Mouse (Mus musculus): ENCODE results near the gene Smpd2. TPM values are rescaled to one million over a fixed set of nuclear protein-coding genes. Genes with fewer than 3 reads are reported as not detected.

The Smpd2 gene
- polyA plus RNA-seq, 1 experiment from 2014 or later = 11.4 TPM

DNA sequence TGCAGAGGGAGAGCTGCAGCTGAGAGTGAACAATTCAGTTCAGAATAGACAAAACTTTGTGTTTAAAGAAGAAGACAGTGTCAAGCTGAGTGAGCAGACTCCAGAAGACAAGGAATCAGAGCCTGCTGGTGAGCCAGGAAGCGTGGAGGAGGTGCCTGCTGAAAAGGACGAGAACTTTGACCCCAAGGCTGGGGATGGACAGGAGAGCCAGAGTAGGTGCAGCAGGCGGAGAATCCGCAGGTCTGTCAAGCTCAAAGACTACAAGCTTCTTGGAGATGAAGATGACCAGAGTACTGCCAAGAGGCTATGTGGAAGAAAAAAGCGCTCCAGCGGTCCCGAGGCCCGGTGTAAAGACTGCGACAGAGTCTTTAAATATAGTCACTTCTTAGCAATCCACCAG is 38.5 kb downstream of the Smpd2 start:
- WGBS (ENCODE audit: insufficient replicate concordance) = 89% methylated on average over 9 of the region's 9 CpGs
- ATAC-seq (ENCODE audit: insufficient read depth) = no peak
- Histone ChIP-seq H3K27me3 (no peaks in the 10 kb centered on the region), H3K27ac (replicated peaks) (0 out of 2 replicates have a peak overlapping the region, but pooled peaks have one; percentile 9), H3K4me1 (replicated peaks) (peaks cover 49% of the 10 kb centered on the region), H3K36me3 (replicated peaks) (peaks cover 29% of the 10 kb centered on the region), H3K9me3 (replicated peaks) (no peaks in the 10 kb centered on the region), H3K9ac (no peak overlapping the region), H3K4me3 (replicated peaks) (no peak overlapping the region), H3K4me2 (peak overlapping the region; percentile 90; the same call in 1 of the 2 replicates)

DNA sequence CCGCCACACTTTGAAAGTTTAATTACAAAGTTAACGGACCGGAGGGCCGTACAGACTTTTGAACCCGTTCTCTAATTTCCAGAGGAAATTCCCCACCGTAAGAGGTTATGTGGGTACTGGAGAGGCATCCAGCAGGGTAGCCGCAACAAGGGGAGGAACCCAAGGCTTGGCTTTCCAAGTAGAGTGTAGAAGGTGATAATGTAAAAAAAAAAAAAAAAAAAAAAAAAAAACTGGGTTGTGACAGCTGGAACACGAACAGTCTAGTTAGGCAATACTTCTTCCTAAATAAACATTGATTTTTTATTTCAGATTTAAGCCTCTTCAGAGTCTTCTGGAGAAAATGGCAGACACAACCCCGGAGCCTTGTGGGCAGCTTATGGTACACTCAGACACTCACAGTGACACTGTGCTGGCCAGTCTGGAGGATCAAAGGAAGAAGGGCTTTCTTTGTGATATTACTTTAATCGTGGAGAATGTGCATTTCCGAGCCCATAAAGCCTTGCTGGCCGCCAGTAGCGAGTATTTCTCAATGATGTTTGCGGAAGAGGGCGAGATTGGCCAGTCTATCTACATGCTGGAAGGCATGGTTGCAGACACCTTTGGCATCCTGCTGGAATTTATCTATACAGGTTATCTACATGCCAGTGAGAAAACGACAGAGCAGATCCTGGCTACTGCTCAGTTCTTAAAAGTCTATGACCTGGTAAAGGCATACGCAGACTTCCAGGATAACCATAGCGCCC is 39.2 kb downstream of the Smpd2 start:
- H3K4me1 ChIP-seq (replicated peaks) = peaks cover 44% of the 10 kb centered on the region
- ATAC-seq (ENCODE audit: insufficient read depth) = no peak
- no peaks in the 10 kb centered on the region for H3K27me3 ChIP-seq
- peak overlapping the region; percentile 87 for H3K27ac ChIP-seq (replicated peaks)
- no peaks in the 10 kb centered on the region for H3K9me3 ChIP-seq (replicated peaks)
- WGBS (ENCODE audit: insufficient replicate concordance) = 44% methylated on average over 18 of the region's 18 CpGs
- H3K4me3 ChIP-seq (replicated peaks) = peak overlapping the region; percentile 85
- peaks cover 22% of the 10 kb centered on the region for H3K36me3 ChIP-seq (replicated peaks)
- peak overlapping the region; percentile 90 for H3K4me2 ChIP-seq
- peak overlapping the region; percentile 97 for H3K9ac ChIP-seq

DNA sequence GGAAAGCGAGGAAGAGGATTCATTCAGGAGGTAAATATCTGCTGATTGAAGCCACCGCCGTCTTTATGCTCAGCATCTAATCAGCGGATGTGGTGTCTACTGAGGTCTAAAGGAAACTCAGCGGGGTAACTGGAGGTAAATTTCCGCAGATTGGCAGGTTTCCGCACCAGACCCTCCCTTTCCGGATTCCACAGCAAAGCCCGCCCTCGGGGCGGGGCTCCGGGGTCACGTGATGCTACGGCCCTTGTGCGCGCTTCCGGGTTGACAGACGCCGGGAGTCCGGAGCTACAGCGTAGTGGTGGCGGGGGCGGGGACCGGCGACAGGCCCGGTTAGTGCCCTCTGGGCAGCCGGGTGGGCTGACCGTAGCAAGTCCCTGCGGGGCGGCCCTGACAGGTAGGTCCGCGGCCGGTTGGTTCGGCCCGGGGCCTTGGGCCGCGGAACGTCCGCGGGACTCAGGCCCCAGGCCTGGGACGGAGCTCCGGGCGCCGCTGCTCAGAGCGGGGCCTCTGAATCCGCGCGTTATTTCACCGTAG is 40.0 kb downstream of the Smpd2 start, which contains the start of gene Zbtb24:
TSS of gene Zbtb24 (plus strand) at position 247 of the 534 bp plus-strand sequence.
- Histone ChIP-seq H3K4me1 (replicated peaks) (peaks cover 41% of the 10 kb centered on the region), H3K9ac (peak within 1 kb of the TSS; percentile 97), H3K9me3 (replicated peaks) (no peaks in the 10 kb centered on the region), H3K27ac (replicated peaks) (peak within 1 kb of the TSS; percentile 87), H3K4me3 (replicated peaks) (peak within 1 kb of the TSS; percentile 85), H3K4me2 (peak within 1 kb of the TSS; percentile 90), H3K36me3 (replicated peaks) (peaks cover 16% of the 10 kb centered on the region; the same call in 1 of the 2 replicates), H3K27me3 (no peaks in the 10 kb centered on the region)
- ATAC-seq (ENCODE audit: insufficient read depth) = peak; percentile 95
- under 1% methylated on average over 49 of the region's 49 CpGs for WGBS (ENCODE audit: insufficient replicate concordance)

DNA sequence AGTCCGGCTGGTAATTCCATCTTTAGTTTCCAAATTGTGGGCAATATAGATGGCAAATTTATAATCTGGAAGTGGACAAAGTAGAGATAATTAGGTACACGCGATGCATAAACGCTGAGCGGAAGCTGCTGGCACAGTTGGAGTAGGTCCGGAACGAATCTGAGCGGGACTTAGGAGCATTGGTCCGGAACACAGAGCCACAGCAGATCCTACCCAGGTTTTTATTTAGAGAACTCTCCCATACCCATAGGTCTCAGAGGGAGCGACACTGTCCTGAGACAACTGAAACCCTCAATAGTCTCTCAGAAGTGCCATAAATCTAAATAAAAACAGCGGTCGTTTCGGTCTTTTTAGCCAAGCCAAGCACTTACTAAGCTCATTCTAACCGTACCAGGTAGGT is 40.5 kb downstream of the Smpd2 start:
- H3K36me3 ChIP-seq (replicated peaks) = peaks cover 12% of the 10 kb centered on the region; the same call in 1 of the 2 replicates
- no peaks in the 10 kb centered on the region for H3K9me3 ChIP-seq (replicated peaks)
- peak; percentile 26; the same call in 1 of the 2 replicates for ATAC-seq (ENCODE audit: insufficient read depth)
- H3K27ac ChIP-seq (replicated peaks) = peak overlapping the region; percentile 87
- H3K4me2 ChIP-seq = peak overlapping the region; percentile 90
- 12% methylated on average over 14 of the region's 14 CpGs for WGBS (ENCODE audit: insufficient replicate concordance)
- peak overlapping the region; percentile 97 for H3K9ac ChIP-seq
- no peaks in the 10 kb centered on the region for H3K27me3 ChIP-seq
- H3K4me1 ChIP-seq (replicated peaks) = peaks cover 41% of the 10 kb centered on the region
- peak overlapping the region; percentile 85 for H3K4me3 ChIP-seq (replicated peaks)

DNA sequence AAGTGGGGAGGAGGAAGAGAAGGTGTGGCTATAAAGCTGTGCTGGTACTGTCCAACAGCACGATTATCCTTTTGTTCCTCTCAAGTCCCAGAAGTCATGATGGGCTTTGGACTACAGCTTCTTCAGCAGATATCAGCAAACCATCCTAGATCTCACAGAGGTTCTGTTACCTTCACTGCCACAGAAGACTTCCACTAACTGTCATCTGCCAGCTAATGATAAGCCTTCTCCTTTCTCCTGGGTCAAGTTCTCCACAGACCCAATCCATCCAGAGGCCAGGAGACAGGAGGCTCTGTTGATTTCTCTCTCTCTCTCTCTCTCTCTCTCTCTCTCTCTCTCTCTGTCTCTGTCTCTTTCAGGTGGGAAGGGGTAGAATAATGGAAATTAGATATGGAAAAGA is 42.0 kb downstream of the Smpd2 start:
- Histone ChIP-seq H3K4me1 (replicated peaks) (peaks cover 41% of the 10 kb centered on the region), H3K27ac (replicated peaks) (no peak overlapping the region), H3K27me3 (no peaks in the 10 kb centered on the region), H3K9ac (0 out of 2 replicates have a peak overlapping the region, but pooled peaks have one; percentile 1), H3K9me3 (replicated peaks) (no peaks in the 10 kb centered on the region), H3K36me3 (replicated peaks) (peaks cover 12% of the 10 kb centered on the region; the same call in 1 of the 2 replicates), H3K4me2 (peak overlapping the region; percentile 2; the same call in 1 of the 2 replicates), H3K4me3 (replicated peaks) (no peak overlapping the region)
- 26% methylated on average over 1 of the region's 1 CpGs for WGBS (ENCODE audit: insufficient replicate concordance)
- ATAC-seq (ENCODE audit: insufficient read depth) = no peak

Other genes starting within 250 kb of the Smpd2 start
- gene Fig4, start 187.1 kb downstream of the Smpd2 start, polyA plus RNA-seq (2015; fragmentation: Nextera tagmentation; extraction: Ambion mirVana) = 7.4 and 9.1 TPM in 2 replicates
- gene Ak9, start 186.4 kb downstream of the Smpd2 start, polyA plus RNA-seq (2015; fragmentation: Nextera tagmentation; extraction: Ambion mirVana) = not detected in 2 replicates
- 4.9 and 5.1 TPM in 2 replicates for gene Zbtb24, start 40.0 kb downstream of the Smpd2 start, polyA plus RNA-seq (2015; fragmentation: Nextera tagmentation; extraction: Ambion mirVana)
- gene Mical1, start 14.1 kb downstream of the Smpd2 start, polyA plus RNA-seq (2015; fragmentation: Nextera tagmentation; extraction: Ambion mirVana) = 4.3 and 4.8 TPM in 2 replicates
- 0.12 and 0.20 TPM in 2 replicates for gene Ppil6, start 70 bp upstream of the Smpd2 start, polyA plus RNA-seq (2015; fragmentation: Nextera tagmentation; extraction: Ambion mirVana)
- 57.8 and 61.8 TPM in 2 replicates for gene Cd164, start 29.0 kb upstream of the Smpd2 start, polyA plus RNA-seq (2015; fragmentation: Nextera tagmentation; extraction: Ambion mirVana)
- gene Ccdc162, start 226.3 kb upstream of the Smpd2 start, polyA plus RNA-seq (2015; fragmentation: Nextera tagmentation; extraction: Ambion mirVana) = 0.06 TPM in 1 of 2 replicates, not detected in the other

All from liver, embryonic 15.5 days (tissue).